Mouse (Mus musculus): ENCODE data around the gene AY358078.

DNA sequence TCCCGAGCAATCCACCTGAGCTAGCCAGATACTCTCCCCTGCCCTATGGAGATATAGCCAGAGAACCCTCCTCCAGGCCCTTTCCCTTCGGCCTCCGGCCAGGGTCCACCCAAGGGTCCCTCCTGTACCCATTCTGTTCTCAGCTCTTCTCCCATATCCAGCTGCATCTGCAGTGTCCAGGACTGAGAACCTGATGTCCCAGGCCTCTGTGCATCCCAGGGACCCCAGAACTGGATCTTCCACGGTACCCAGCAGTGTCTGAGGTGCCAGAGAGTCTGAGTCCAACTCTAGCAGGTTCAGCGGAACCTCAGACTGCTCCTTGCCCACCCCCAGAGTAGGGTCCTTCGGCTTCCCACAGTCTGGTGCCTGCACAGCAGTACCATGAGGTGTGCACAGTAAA, 29.3 kb downstream of the AY358078 start:
- TF ChIP-seq GATA1 (IDR thresholded peaks at IDR 0.05; ENCODE audit: borderline replicate concordance, low read length) (no peak), FLI1 (IDR thresholded peaks at IDR 0.05; ENCODE audit: low read length) (no peak)

Measured in megakaryocyte, embryonic 14.5 days (primary cell).